Mouse (Mus musculus): ENCODE measurements around the gene Morn3. TPM values are rescaled to one million over a fixed set of nuclear protein-coding genes. Genes with fewer than 3 reads are reported as not detected.

Morn3 gene
- polyA plus RNA-seq, 1 experiment from 2014 or later, result 1.0 TPM

DNA sequence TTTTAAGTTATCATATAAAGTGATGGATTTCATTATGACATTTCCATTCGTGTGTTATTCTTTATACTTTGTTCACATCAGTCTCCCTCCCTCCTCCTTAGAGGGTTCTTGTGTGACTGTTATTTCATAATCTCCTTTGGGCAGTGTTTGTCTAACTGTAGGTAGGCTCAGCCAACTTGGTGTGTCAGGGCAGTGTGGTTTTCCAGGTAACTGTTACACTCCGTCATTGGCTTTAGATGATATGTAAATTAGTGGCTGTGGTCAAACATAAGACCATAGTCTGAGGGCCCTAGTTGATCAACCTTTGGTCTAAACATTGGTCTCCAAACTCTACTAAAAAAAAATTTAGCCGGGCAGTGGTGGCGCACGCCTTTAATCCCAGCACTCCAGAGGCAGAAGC is 26.4 kb downstream of the Morn3 start:
- ATAC-seq (ENCODE audit: low FRiP score) (no peak), DNase-seq (ENCODE audit: low spot score) (no peak)
- Histone ChIP-seq H3K4me2 (replicated peaks; ENCODE audit: low read depth, low read length) (no peak overlapping the region), H3K36me3 (ENCODE audit: control insufficient read depth, insufficient read depth, low read length) (no peaks in the 10 kb centered on the region), H3K27me3 (ENCODE audit: control insufficient read depth, insufficient read depth, low read length) (no peaks in the 10 kb centered on the region), H3K27ac (ENCODE audit: low read depth, low read length) (no peak overlapping the region), H3K4me3 (ENCODE audit: low read depth, low read length) (no peak overlapping the region), H3K9me3 (ENCODE audit: control insufficient read depth, low read length) (no peaks in the 10 kb centered on the region), H3K9ac (ENCODE audit: low read depth, low read length) (no peak overlapping the region), H3K4me1 (replicated peaks; ENCODE audit: control insufficient read depth, insufficient read depth, low read length) (peaks cover 6% of the 10 kb centered on the region)
- 98% methylated on average over 5 of the region's 5 CpGs for WGBS

DNA sequence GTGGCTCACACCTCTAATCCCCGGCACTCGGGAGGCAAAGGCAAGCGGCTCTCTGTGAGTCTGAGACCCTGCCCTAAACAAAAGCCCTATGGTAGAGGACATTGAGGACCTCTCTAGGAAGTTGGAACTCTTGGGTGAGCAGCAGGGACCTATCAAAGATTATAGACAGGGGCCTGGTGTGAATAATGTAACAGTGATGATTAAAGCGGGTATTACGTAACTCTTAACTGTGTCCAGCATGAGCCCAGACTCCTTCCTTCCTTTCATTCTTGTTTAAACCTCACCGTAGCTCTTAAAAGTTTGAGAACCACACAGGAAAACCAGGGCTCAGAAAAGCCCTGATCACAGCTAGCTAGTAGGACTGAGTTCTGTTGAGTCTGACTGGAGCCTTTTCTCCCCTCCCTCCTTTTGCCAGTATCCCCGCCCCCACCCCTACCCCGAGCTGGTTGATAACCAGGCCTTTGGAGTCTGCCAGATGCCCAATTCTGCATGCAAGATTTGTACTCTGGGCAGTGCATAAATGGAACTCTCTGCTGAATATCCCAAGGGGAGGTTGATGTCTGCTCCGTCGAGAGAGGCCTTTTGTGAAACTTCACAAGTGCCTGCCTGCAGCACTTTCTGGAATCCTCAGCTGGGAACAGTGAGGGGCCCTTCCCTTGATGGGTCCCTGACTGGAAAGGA is 27.3 kb downstream of the Morn3 start:
- Histone ChIP-seq H3K4me3 (ENCODE audit: low read depth, low read length) (no peak overlapping the region), H3K9me3 (ENCODE audit: control insufficient read depth, low read length) (no peaks in the 10 kb centered on the region), H3K27ac (ENCODE audit: low read depth, low read length) (peak overlapping the region; percentile 53), H3K36me3 (ENCODE audit: control insufficient read depth, insufficient read depth, low read length) (no peaks in the 10 kb centered on the region), H3K4me2 (replicated peaks; ENCODE audit: low read depth, low read length) (no peak overlapping the region), H3K4me1 (replicated peaks; ENCODE audit: control insufficient read depth, insufficient read depth, low read length) (peaks cover 6% of the 10 kb centered on the region), H3K9ac (ENCODE audit: low read depth, low read length) (no peak overlapping the region), H3K27me3 (ENCODE audit: control insufficient read depth, insufficient read depth, low read length) (no peaks in the 10 kb centered on the region)
- no peak for ATAC-seq (ENCODE audit: low FRiP score)
- peak; percentile 32 for DNase-seq (ENCODE audit: low spot score)
- 65% methylated on average over 10 of the region's 10 CpGs for WGBS

DNA sequence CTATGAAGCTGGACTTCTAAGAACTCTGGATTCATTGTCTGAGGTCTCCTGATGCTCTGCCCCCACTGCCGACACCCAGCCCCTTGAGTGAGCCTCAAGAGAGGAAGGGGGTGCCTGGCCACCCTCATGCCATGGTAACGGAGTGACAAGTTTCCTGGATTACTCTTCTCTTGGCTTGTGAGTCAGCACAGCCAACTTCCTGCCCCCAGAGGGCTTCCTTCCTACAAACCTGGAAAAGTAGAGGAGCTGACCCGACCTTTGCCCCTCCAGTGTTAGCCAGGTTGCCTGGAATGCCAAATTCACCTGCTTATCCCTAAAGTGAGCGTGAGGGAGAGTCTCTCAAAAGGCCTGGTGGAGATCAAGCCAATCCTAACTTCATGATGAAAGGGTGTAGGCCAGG is 29.3 kb downstream of the Morn3 start:
- Histone ChIP-seq H3K9me3 (ENCODE audit: control insufficient read depth, low read length) (no peaks in the 10 kb centered on the region), H3K9ac (ENCODE audit: low read depth, low read length) (no peak overlapping the region), H3K36me3 (ENCODE audit: control insufficient read depth, insufficient read depth, low read length) (no peaks in the 10 kb centered on the region), H3K4me1 (replicated peaks; ENCODE audit: control insufficient read depth, insufficient read depth, low read length) (peaks cover 6% of the 10 kb centered on the region), H3K27ac (ENCODE audit: low read depth, low read length) (no peak overlapping the region), H3K4me2 (replicated peaks; ENCODE audit: low read depth, low read length) (no peak overlapping the region), H3K4me3 (ENCODE audit: low read depth, low read length) (no peak overlapping the region), H3K27me3 (ENCODE audit: control insufficient read depth, insufficient read depth, low read length) (no peaks in the 10 kb centered on the region)
- ATAC-seq (ENCODE audit: low FRiP score) (no peak), DNase-seq (ENCODE audit: low spot score) (no peak)
- 81% methylated on average over 4 of the region's 4 CpGs for WGBS

DNA sequence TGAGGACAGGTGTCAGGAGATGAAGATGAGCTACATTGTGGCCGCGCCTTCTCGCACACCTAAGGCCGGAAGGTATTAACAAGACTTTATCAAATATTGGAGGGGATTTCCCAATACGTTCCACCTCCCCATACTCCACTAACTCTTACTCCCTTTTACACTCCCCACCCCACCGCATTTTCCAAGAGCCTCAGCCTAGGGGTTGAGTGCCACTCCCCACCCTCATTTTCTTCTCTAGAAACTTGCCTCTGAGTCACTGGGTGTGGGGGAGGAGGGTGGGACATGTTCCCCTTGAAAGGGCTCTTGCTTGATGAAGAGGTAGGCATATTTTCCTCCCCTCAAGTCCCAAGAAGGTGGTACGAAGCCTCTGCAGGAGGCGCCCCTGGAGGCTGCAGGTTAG is 30.9 kb downstream of the Morn3 start:
- H3K9ac ChIP-seq (ENCODE audit: low read depth, low read length), result no peak overlapping the region; the same call in 1 of the 2 replicates

DNA sequence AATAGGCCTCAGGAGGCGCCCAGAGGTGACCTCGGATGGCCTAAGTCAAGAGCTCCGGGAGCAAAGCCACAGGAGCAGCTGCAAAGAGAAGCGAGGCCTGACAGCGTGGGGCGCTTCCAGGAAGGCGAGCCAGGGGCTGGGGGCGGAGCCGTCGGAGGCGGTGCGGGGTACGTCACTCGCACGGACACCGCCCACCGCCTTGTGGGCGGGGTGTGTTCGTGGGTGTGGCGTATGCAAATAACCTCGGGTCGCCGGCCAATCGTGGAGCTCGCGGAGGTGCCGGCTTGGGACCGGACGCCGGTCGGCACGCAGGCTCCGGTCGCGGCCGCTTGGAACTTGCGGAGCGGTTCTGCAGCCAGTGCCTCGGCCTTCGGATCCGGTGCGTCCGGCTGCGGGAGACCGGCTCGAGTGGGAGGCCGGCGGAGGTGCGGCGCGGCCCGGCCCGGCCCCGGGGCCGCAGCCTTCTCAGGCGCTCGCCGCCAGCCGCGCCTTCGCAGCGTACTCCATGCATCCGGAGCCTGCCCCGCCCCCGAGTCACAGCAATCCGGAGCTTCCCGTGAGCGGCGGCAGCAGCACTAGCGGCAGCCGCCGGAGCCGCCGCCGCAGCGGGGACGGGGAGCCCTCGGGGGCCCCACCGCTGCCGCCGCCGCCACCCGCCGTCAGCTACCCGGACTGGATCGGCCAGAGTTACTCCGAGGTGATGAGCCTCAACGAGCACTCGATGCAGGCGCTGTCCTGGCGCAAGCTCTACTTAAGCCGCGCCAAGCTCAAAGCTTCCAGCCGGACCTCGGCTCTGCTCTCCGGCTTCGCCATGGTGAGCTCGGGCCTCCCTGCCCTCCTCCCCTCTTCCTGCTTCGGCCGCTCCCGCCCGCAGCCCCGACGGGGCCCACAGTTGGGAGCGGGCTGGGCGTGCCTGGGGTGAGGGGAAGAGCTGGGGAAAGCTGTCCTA is 31.8 kb downstream of the Morn3 start, which contains the start of gene Orai1:
TSS of gene Orai1 (plus strand) at position 322 of the 949 bp plus-strand sequence.
- peak within 1 kb of the TSS; percentile 89 for H3K27ac ChIP-seq (ENCODE audit: low read depth, low read length)
- peak; percentile 99 for DNase-seq (ENCODE audit: low spot score)
- peak within 1 kb of the TSS; percentile 83 for H3K4me2 ChIP-seq (replicated peaks; ENCODE audit: low read depth, low read length)
- WGBS, result under 1% methylated on average over 77 of the region's 106 CpGs
- peak within 1 kb of the TSS; percentile 74 for H3K4me3 ChIP-seq (ENCODE audit: low read depth, low read length)
- H3K9ac ChIP-seq (ENCODE audit: low read depth, low read length), result peak within 1 kb of the TSS; percentile 76
- no peaks in the 10 kb centered on the region for H3K36me3 ChIP-seq (ENCODE audit: control insufficient read depth, insufficient read depth, low read length)
- no peaks in the 10 kb centered on the region for H3K27me3 ChIP-seq (ENCODE audit: control insufficient read depth, insufficient read depth, low read length)
- no peaks in the 10 kb centered on the region for H3K9me3 ChIP-seq (ENCODE audit: control insufficient read depth, low read length)
- H3K4me1 ChIP-seq (replicated peaks; ENCODE audit: control insufficient read depth, insufficient read depth, low read length), result peaks cover 6% of the 10 kb centered on the region
- ATAC-seq (ENCODE audit: low FRiP score), result peak; percentile 93

More for the DNA sequence above, 30.9 kb downstream of the Morn3 start:
- Histone ChIP-seq H3K27ac (ENCODE audit: low read depth, low read length) (no peak overlapping the region), H3K9me3 (ENCODE audit: control insufficient read depth, low read length) (no peaks in the 10 kb centered on the region), H3K4me1 (replicated peaks; ENCODE audit: control insufficient read depth, insufficient read depth, low read length) (peaks cover 6% of the 10 kb centered on the region), H3K4me2 (replicated peaks; ENCODE audit: low read depth, low read length) (peak overlapping the region; percentile 83), H3K27me3 (ENCODE audit: control insufficient read depth, insufficient read depth, low read length) (no peaks in the 10 kb centered on the region), H3K4me3 (ENCODE audit: low read depth, low read length) (peak overlapping the region; percentile 74), H3K36me3 (ENCODE audit: control insufficient read depth, insufficient read depth, low read length) (no peaks in the 10 kb centered on the region)
- no peak for ATAC-seq (ENCODE audit: low FRiP score)
- DNase-seq (ENCODE audit: low spot score), result no peak
- WGBS, result 22% methylated on average over 8 of the region's 8 CpGs

DNA sequence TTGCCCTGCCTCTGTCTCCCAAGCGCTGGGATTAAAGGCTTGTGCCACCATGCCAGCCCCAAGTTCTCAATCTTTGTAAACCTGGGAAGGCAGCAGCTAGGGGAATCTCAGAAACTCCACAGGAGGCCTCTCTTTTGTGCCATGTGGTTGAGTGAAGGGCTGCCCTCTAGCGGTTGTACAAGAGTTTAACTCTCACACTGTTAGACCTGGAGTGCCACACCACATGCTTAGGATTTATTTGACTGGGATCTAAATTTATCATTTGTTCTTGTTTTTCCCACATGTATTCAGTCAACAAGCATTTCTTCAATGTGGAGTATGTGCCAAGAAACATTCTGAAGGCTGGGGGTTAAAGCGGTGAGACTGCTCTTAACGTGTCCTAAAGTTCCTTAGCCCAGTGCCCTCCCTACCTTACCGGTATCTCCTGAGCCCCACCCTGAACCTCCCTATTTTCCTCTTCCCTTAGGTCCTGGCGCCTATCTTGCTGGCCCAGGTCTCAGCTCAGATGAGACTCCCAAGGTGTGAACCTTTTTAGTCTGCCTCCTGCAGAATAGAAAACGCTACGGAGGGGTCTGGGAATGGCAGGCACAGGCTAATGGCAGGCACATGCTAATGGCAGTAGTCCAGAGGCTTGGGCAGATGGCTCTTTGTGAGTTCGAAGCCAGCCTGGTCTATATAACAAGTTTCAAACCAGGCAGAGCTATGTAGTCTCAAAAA is 33.1 kb downstream of the Morn3 start:
- H3K4me1 ChIP-seq (replicated peaks; ENCODE audit: control insufficient read depth, insufficient read depth, low read length), result peaks cover 3% of the 10 kb centered on the region
- no peaks in the 10 kb centered on the region for H3K36me3 ChIP-seq (ENCODE audit: control insufficient read depth, insufficient read depth, low read length)
- no peaks in the 10 kb centered on the region for H3K27me3 ChIP-seq (ENCODE audit: control insufficient read depth, insufficient read depth, low read length)
- peak; percentile 82 for DNase-seq (ENCODE audit: low spot score)
- no peak overlapping the region for H3K9ac ChIP-seq (ENCODE audit: low read depth, low read length)
- H3K4me2 ChIP-seq (replicated peaks; ENCODE audit: low read depth, low read length), result no peak overlapping the region
- H3K27ac ChIP-seq (ENCODE audit: low read depth, low read length), result no peak overlapping the region
- WGBS, result 64% methylated on average over 9 of the region's 9 CpGs
- ATAC-seq (ENCODE audit: low FRiP score), result no peak
- no peaks in the 10 kb centered on the region for H3K9me3 ChIP-seq (ENCODE audit: control insufficient read depth, low read length)
- no peak overlapping the region for H3K4me3 ChIP-seq (ENCODE audit: low read depth, low read length)

DNA sequence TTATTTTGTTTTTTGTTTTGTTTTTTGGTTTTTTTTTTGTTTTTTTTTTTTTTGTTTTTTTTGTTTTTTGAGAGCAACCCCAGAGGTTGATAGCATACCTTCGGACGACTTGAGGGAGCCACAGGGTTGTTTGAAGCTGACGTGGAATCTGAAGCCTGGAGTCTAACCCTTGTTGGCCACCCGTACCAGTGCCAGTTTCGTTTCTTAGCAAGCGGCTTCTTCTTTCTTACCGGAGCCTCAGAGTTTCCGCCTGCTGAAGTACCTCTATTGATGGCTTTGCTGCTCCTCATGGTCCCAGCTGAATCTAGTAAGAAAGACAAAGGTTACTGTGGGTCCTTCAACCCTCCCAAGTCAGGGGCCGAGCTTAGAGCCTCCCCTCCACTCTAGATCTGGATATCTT is 35.1 kb downstream of the Morn3 start:
- Histone ChIP-seq H3K9ac (ENCODE audit: low read depth, low read length) (no peak overlapping the region), H3K27me3 (ENCODE audit: control insufficient read depth, insufficient read depth, low read length) (no peaks in the 10 kb centered on the region), H3K4me3 (ENCODE audit: low read depth, low read length) (no peak overlapping the region), H3K4me2 (replicated peaks; ENCODE audit: low read depth, low read length) (no peak overlapping the region), H3K27ac (ENCODE audit: low read depth, low read length) (no peak overlapping the region), H3K4me1 (replicated peaks; ENCODE audit: control insufficient read depth, insufficient read depth, low read length) (peaks cover 3% of the 10 kb centered on the region), H3K36me3 (ENCODE audit: control insufficient read depth, insufficient read depth, low read length) (no peaks in the 10 kb centered on the region), H3K9me3 (ENCODE audit: control insufficient read depth, low read length) (no peaks in the 10 kb centered on the region)
- ATAC-seq (ENCODE audit: low FRiP score) (no peak), DNase-seq (ENCODE audit: low spot score) (no peak)
- WGBS, result 95% methylated on average over 9 of the region's 9 CpGs

DNA sequence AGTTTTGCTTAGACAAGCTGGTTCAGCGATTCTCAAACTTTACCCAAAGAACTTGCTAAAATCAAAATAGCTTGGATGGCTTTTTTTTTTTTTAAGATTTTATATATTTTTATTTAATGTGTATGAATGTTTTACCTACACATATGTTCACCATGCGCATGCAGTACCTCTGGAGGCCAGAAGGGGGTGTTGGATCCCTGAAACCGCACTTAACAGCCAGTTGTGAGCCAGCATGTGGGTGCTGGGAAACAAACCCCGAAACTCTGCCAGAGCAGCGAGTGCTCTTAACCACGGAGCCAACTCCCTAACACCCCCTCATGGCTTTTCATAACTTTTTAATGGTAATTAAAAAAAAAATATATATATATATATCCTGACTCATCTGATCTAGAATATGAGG is 36.0 kb downstream of the Morn3 start:
- Histone ChIP-seq H3K27me3 (ENCODE audit: control insufficient read depth, insufficient read depth, low read length) (no peaks in the 10 kb centered on the region), H3K4me2 (replicated peaks; ENCODE audit: low read depth, low read length) (no peak overlapping the region), H3K9me3 (ENCODE audit: control insufficient read depth, low read length) (no peaks in the 10 kb centered on the region), H3K4me3 (ENCODE audit: low read depth, low read length) (no peak overlapping the region), H3K27ac (ENCODE audit: low read depth, low read length) (no peak overlapping the region), H3K4me1 (replicated peaks; ENCODE audit: control insufficient read depth, insufficient read depth, low read length) (peaks cover under 1% of the 10 kb centered on the region), H3K36me3 (ENCODE audit: control insufficient read depth, insufficient read depth, low read length) (no peaks in the 10 kb centered on the region), H3K9ac (ENCODE audit: low read depth, low read length) (no peak overlapping the region)
- ATAC-seq (ENCODE audit: low FRiP score) (no peak), DNase-seq (ENCODE audit: low spot score) (no peak)
- 92% methylated on average over 6 of the region's 6 CpGs for WGBS

Data from hindbrain, embryonic 11.5 days (tissue).